In the genomic region with DNA sequence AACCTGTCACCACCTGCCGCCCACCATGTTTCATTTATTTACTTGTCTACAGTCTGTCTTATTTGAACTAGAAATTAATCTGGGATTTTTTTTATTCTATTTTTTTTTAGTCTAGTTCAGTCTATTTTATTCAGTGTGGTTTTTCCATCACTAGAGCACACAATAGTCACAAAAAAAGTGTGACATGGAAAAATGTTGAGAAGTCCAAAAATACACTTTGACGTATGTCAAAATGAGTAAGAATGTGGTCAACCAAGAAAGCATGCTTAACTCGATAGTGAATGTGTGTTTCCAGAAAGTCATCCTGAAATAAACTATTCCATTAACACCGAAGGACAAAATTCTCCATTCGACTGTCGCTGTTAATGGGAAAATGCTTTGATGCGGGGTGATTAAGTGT, we compare ENCODE assay signal across 15 mouse cellular contexts.
"Had no signal": no experiment of that assay in that cellular context is flagged by ENCODE, and none has a peak within 500 bp of the region (broad histone marks: within the 10 kb centered on the region; RNA-seq: fewer than 3 reads in every experiment).

No protein-coding gene starts in this region.

- H3K27me3 ChIP-seq: neural tube, embryonic 12.5 days; stomach, embryonic 15.5 days had no signal

- H3K9me3 ChIP-seq: neural tube, embryonic 12.5 days; stomach, embryonic 15.5 days had no signal

- H3K36me3 ChIP-seq: neural tube, embryonic 12.5 days; stomach, embryonic 15.5 days had no signal

- H3K4me3 ChIP-seq: myocyte; neural tube, embryonic 12.5 days; stomach, embryonic 15.5 days had no signal

- H3K9ac ChIP-seq: lung, embryonic 14.5 days; neural tube, embryonic 12.5 days; stomach, embryonic 15.5 days had no signal

- H3K4me1 ChIP-seq: neural tube, embryonic 12.5 days; stomach, embryonic 15.5 days had no signal

- H3K27ac ChIP-seq: neural tube, embryonic 12.5 days; stomach, embryonic 15.5 days; stomach, postnatal 0 days had no signal

- DNase-seq: lung, adult 18-20 months; lung, embryonic 14.5 days; lung, postnatal 10 days; lung, postnatal 4 days; midbrain, embryonic 14.5 days; right cerebral cortex, postnatal 14 days; thymus, adult 2 months; thymus, postnatal 25 days; thymus, postnatal 4 days had no signal

- H3K4me2 ChIP-seq: lung, embryonic 14.5 days; midbrain, embryonic 11.5 days; neural tube, embryonic 12.5 days; stomach, embryonic 15.5 days had no signal

- ATAC-seq: midbrain, embryonic 16.5 days had no signal
